Mouse (Mus musculus) E14TG2a.4 (cell line): ENCODE measurements around the gene Rhno1.
"Not testable (repeated sequence)": the region's sequence is repeated elsewhere in the genome, so short reads cannot be mapped to it uniquely, and the experiment has no call there.

Experiments
- H3K27me3 ChIP-seq: 2 replicates; pipeline ENCODE4 v1.6.1; 2014; ENCODE audit warnings: low read length, control low read depth; ENCODE audit not compliant: insufficient read depth
- H3K36me3 ChIP-seq: 2 replicates; pipeline ENCODE4 v1.6.1; 2014; ENCODE audit warnings: low read length, control low read depth; ENCODE audit not compliant: insufficient read depth
- H3K4me1 ChIP-seq: replicated peaks from 2 replicates; pipeline ENCODE4 v1.6.1; 2014; ENCODE audit warnings: low read depth, low read length, control low read depth
- H3K4me3 ChIP-seq: replicated peaks from 2 replicates; pipeline ENCODE4 v1.5.1; 2014; ENCODE audit warnings: mild to moderate bottlenecking, low read length
- H3K9me3 ChIP-seq: 2 replicates; pipeline ENCODE4 v1.6.1; 2014; ENCODE audit warnings: low read length, control low read depth
- CTCF ChIP-seq: conservative IDR thresholded peaks from 2 replicates; pipeline ENCODE4 v1.5.1; 2014; ENCODE audit warnings: low read length
- NANOG ChIP-seq: IDR thresholded peaks from 2 replicates; pipeline ENCODE4 v1.6.1; 2014; ENCODE audit warnings: borderline replicate concordance, low read length, mixed read lengths
- POU5F1 ChIP-seq: IDR thresholded peaks from 2 replicates; pipeline ENCODE4 v1.6.1; 2014; ENCODE audit warnings: low read length, borderline replicate concordance

Rhno1 gene

DNA sequence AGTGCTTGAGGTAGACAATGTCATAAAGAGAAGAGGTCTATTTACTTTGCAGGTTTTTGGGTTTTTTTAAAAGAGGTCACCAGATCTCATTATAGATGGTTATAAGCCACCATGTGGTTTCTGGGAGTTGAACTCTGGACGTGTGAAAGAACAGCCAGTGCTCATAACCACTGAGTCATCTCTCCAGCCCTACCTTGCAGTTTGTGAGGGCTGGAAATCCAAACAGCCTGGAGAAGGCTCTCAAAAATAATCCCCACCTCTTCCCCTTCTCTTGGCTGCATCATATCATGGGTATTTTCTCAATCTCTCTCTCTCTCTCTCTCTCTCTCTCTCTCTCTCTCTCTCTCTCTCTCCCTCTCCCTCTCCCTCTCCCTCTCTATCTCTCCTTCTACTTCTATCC lies 28.0 kb upstream of the Rhno1 start:
- TF ChIP-seq CTCF (no peak), POU5F1 (no peak)
- Histone ChIP-seq H3K4me1 (0 out of 2 replicates have a peak, but pooled peaks cover 3% of the 10 kb centered on the region), H3K36me3 (no peaks in the 10 kb centered on the region), H3K27me3 (no peaks in the 10 kb centered on the region), H3K9me3 (no peaks in the 10 kb centered on the region), H3K4me3 (no peak overlapping the region)

GRCm38 (mm10) chr6:128389185-128389584 lies 26.5 kb upstream of the Rhno1 start:
- TF ChIP-seq NANOG (no peak), POU5F1 (no peak), CTCF (no peak)
- no peaks in the 10 kb centered on the region for H3K9me3 ChIP-seq
- no peaks in the 10 kb centered on the region for H3K36me3 ChIP-seq
- 0 out of 2 replicates have a peak, but pooled peaks cover 3% of the 10 kb centered on the region for H3K4me1 ChIP-seq
- H3K4me3 ChIP-seq: no peak overlapping the region
- no peaks in the 10 kb centered on the region for H3K27me3 ChIP-seq

- peaks cover 4% of the 10 kb centered on the region for H3K4me1 ChIP-seq
- no peak overlapping the region for H3K4me3 ChIP-seq
- peaks cover 9% of the 10 kb centered on the region for H3K27me3 ChIP-seq
- no peaks in the 10 kb centered on the region for H3K36me3 ChIP-seq
- no peak for TF ChIP-seq POU5F1
- H3K9me3 ChIP-seq: no peaks in the 10 kb centered on the region
These were observed 22.3 kb upstream of the Rhno1 start for GRCm38 (mm10) chr6:128385026-128385425.

DNA sequence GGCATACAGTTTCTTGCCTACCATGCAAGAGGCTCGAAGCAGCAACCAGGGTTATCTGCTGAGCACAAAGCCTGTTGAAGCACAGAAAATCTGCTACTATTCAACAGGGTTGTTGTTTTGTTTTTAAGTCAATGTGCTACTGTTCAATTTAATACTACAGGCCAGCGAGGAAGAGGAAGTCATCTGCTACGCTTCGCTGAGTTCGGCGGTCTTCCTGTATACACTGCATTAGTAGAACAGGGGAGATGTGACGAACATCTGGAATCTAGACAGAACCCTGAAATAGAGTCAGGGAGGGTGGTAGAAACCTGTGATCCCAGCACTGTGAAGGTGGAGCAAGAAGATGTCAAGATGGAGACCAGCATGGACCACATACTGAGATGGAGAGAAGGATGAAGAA lies 21.0 kb upstream of the Rhno1 start:
- TF ChIP-seq NANOG: no peak
- no peak for TF ChIP-seq CTCF
- TF ChIP-seq POU5F1: no peak
- H3K4me1 ChIP-seq: peaks cover 10% of the 10 kb centered on the region
- no peaks in the 10 kb centered on the region for H3K36me3 ChIP-seq
- peaks cover 16% of the 10 kb centered on the region for H3K27me3 ChIP-seq
- H3K9me3 ChIP-seq: no peaks in the 10 kb centered on the region
- H3K4me3 ChIP-seq: no peak overlapping the region

DNA sequence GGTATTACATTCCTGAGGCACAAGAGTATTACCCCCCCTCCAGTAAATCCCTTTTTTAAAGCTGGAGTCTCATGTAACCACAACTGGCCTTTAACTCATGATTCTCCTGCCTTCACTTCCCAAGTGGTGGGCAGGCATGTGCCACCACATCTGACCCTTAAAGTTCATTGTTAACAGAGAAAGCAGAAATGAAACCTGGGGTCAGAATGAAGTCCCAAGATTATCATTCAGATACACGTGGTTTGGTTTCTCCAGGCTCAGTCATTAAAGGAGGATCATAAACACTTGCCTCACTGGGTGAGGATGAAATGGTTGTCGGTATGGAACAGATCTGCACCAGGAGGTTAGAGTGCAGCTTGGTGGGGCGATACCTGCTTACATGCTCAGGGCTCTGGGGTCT lies 18.5 kb upstream of the Rhno1 start:
- TF ChIP-seq NANOG (no peak), POU5F1 (no peak), CTCF (no peak)
- Histone ChIP-seq H3K9me3 (no peaks in the 10 kb centered on the region), H3K36me3 (peaks cover 8% of the 10 kb centered on the region), H3K4me1 (peaks cover 7% of the 10 kb centered on the region), H3K4me3 (no peak overlapping the region), H3K27me3 (peaks cover 16% of the 10 kb centered on the region)

DNA sequence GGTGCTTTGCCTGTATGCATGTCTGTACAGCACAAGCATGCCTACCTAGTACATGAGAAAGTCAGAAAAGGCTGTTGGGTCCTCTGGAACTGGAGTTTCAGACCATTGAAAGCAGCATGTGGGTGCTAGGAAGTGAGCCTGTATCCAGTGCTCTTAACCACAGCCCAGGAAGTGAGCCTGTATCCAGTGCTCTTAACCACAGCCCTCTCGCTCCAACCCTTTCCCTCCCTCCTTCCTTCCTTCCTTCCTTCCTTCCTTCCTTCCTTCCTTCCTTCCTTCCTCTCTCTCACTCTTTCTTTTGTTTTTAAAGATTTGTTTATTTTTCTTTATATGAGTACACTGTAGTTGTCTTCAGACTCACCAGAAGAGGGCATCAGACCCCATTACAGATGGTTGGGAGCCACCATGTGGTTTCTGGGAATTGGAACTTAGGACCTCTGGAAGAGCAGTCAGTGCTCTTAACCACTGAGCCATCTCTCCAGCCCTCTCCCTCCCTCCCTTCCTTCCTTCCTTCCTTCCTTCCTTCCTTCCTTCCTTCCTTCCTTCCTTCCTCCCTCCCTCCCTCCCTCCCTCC lies 18.0 kb upstream of the Rhno1 start:
- peaks cover 14% of the 10 kb centered on the region for H3K36me3 ChIP-seq
- peaks cover 16% of the 10 kb centered on the region for H3K27me3 ChIP-seq
- H3K9me3 ChIP-seq, H3K4me3 ChIP-seq, H3K4me1 ChIP-seq: not testable (repeated sequence)

DNA sequence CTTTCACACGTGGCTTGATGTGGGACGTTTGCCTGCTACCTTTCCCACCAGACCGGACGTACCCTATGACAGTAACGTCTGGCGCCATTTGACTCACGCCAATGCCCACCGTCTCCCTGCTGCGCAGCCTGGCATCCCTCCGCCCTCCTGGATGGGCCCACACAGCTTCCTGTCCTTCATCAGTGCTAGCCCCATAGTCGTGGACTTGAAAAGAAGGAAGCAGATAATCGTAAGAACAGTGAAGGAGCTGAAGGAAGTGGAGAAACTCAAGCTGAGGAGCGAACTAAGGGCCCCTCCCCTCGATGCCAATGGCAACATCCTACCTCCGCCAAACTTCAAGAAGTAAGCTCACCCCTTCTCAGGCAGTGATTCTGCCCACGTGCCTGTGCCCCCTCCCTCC lies 16.9 kb upstream of the Rhno1 start:
- TF ChIP-seq POU5F1 (no peak), NANOG (no peak), CTCF (no peak)
- H3K9me3 ChIP-seq: no peaks in the 10 kb centered on the region
- H3K27me3 ChIP-seq: peaks cover 16% of the 10 kb centered on the region
- H3K36me3 ChIP-seq: peaks cover 20% of the 10 kb centered on the region
- no peak overlapping the region for H3K4me3 ChIP-seq
- H3K4me1 ChIP-seq: peaks cover 14% of the 10 kb centered on the region

DNA sequence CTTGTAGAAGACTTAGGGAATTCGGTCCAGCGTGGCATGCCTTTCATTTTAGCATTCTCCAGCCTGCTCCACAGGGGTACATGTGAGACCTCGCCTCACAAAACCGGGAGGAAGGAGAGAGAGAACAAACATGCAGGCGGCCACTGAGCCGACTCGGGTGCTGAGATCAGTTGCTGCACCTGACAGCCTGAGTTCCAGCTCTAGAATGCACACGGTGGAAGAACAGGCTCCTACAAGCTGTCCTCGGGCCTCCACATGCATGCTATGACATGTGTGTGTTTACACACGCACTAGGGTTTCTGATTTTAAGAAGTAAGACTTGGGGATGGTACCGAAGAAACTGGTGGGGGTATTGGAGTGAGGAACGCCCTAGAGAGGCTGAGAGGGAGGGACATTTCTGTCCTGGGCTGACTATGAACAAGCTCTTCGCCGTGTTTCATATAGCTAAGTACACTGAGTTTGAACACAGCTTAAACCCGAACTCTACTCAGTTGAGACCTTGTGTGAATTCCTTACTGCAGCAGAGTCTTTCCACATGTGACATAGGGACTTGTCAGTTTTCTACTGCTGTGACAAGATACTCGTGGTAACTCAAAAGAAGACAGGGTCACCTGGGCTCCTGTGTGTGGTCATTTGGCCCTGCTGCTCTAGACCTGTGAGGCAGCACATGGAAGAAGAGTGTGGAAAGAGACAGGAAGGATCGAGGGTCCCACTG lies 13.8 kb upstream of the Rhno1 start:
- Histone ChIP-seq H3K4me3 (no peak overlapping the region), H3K27me3 (peaks cover 11% of the 10 kb centered on the region), H3K9me3 (no peaks in the 10 kb centered on the region), H3K36me3 (peaks cover 51% of the 10 kb centered on the region), H3K4me1 (peaks cover 23% of the 10 kb centered on the region)
- no peak for TF ChIP-seq NANOG
- TF ChIP-seq POU5F1: no peak
- no peak for TF ChIP-seq CTCF

- peaks cover 7% of the 10 kb centered on the region; the same call in 1 of the 2 replicates for H3K27me3 ChIP-seq
- no peaks in the 10 kb centered on the region for H3K9me3 ChIP-seq
- peaks cover 64% of the 10 kb centered on the region for H3K36me3 ChIP-seq
- peaks cover 23% of the 10 kb centered on the region for H3K4me1 ChIP-seq
- TF ChIP-seq POU5F1 (no peak), NANOG (no peak), CTCF (no peak)
- no peak within 1 kb of the TSS for H3K4me3 ChIP-seq
These were observed 12.5 kb upstream of the Rhno1 start, which contains the start of the genes Tex52 and Gm44596 for GRCm38 (mm10) chr6:128375192-128375591. Gene Tex52, plus strand, starts transcription at chr6:128375456. Gene Gm44596, plus strand, starts transcription at chr6:128375503.
